Mouse (Mus musculus): ENCODE data around the gene Muc20.

Muc20 gene

DNA sequence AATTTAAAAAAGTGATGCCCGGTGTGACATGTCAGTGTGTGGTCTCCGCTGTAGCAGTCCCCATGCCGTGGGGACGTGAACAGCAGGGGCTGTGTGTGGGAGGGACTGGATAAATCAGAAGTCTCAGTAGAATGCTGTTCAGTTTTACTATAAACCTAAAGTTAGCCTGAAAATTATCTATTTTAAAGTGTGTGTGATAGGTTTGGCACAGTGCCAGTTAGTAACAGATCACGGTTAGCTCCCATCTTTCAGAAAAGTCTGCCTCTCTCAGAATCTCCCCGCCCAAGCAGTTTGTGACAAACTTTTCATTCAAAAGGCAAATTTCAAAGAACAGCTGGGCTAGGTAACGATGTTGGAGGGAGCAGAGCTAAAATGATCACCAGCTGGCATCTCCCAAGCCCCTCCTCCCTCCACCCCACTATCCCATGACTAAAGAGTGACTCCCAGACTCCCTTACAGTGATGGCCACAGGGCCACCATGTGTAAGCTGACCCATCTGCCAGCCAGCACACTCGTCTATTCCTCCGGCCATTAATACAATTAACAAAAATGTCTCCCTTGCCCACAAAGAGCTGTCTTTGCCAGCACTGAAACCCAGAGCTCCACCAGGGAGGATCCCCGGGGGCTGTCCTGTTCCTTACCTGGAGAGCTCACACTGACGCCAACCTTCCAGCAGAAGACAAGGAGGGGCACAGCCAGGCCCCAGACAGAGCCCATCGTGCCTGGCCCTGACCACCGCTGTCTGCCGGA is 384 bp downstream of the Muc20 start:
- DNase-seq (ENCODE audit: low read depth, low spot score) = no peak

DNA sequence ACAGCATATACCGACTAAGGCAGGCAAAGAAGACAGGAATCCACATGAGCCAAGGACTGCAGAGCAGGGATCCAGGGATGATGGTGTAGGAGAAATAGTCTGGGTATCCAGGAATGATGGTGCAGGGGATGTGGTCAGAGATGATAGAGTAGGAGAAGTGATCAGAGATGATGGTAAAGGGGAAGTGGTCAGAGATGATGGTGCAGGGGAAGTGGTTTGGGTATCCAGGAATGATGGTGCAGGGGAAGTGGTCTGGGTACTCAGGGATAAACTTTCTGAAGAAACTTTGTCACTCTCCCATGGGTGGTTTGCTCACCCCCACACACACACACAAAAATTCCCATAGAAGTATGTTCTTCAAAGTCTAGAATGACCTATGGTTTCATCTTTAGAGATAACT is 2.1 kb downstream of the Muc20 start:
- DNase-seq (ENCODE audit: low read depth, low spot score) = no peak

DNA sequence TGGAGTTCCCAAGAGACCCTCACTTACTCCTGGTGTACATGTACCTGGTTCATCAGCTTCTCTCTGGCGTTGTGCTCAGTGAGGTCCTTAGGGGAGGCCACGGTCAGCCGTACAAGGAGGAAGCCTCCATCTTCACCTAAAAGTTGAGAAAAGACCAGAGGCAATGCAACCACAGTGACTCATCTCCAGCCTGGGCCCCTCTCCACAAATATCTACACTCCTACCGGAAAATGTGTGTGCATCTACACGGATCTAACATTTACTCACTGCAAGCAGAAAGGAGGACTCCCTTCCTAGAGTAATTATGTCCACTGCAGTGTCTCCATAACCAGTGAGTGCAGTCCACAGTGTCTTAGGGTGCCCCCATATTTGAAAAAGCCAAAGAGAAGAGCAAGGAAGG is 7.2 kb downstream of the Muc20 start:
- no peak for DNase-seq (ENCODE audit: low read depth, low spot score)

DNA sequence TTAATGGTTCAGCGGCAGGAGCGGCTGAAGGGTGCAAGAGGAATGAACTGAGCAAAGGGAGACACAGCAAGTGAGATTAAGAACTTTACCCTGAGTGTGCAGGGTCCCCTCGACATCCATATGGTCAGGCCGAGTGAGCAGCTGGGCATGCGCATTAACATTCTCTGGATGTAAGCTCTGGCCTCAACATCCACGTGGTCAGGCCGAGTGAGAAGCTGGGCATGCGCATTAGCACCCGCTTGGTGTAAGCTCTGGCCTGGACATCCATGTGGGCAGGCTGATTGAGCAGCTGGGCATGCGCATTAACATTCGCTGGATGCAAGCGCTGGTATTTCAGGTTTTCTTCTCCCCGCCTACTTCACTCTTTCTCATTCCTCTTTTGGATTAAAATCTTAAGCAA is 12.4 kb downstream of the Muc20 start:
- DNase-seq (ENCODE audit: low read depth, low spot score) = peak; percentile 22

DNA sequence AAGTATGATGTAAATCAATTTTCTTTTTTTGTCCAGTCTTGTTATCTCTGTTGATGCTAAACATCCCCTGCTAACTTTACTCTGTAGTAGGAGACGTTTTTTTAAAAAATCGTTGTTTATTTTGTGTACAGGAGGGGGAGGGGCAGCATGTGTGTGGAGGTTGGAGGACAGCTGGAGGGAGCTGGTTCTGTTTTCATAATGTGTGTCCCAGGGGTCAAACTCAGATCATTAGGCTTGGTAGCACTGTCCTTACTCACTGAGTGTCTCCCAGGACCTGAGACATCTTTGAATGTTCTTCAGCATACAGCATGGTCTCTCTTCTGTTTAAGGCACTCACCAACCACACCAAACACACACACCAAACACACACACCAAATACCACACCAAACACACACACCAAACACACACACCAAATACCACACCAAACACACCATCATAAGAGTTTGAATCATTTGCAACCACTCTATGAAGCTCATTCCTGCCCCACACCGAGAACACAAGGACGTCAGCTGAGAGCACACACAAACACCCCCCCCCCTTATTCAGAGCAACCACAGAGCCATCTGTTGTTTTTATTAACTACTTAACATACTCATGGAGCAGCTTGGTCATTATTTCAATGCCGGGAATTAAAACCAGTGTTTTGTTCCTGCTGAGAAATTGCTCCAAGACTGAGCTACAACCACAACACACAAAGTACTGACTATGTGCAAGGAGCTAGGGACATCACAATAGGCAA is 13.7 kb downstream of the Muc20 start:
- DNase-seq (ENCODE audit: low read depth, low spot score) = no peak

DNA sequence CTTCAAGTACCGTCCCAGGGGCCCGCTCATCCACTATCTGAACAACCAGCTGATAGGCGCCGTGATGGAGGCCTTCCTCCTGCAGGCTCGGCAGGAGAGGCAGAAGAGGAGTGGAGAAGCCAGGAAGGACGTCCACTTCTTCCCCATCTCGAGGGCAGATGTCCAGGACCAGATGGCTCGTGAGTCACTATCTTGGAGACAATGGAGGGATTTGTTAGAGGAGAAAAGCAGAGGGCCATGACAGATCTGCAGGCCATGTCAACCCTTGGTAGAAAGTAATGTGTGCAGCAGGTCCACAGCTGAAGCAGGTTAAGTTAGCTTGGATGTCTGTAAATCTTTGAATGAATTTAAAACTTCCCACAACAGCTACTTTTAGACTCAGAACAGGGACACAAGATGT is 18.3 kb downstream of the Muc20 start:
- DNase-seq (ENCODE audit: low read depth, low spot score) = no peak

DNA sequence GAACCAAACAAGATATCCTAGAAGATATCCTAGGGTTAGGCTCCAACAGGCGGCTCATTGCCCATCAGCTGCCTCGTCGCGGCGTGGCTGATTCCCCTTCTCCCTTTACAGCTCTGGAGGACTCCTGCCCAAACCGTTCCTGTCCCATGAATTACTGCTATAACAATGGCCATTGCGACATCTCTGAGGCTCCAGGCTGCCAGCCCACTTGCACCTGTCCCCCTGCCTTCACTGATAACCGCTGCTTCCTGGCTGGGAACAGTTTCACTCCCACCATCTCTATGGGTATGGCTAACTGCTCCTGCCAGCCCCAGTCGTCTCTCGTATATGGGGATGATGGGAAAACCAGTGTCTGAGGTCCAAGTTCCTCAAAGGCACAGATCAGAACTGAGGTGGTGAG is 20.6 kb downstream of the Muc20 start:
- no peak for DNase-seq (ENCODE audit: low read depth, low spot score)

DNA sequence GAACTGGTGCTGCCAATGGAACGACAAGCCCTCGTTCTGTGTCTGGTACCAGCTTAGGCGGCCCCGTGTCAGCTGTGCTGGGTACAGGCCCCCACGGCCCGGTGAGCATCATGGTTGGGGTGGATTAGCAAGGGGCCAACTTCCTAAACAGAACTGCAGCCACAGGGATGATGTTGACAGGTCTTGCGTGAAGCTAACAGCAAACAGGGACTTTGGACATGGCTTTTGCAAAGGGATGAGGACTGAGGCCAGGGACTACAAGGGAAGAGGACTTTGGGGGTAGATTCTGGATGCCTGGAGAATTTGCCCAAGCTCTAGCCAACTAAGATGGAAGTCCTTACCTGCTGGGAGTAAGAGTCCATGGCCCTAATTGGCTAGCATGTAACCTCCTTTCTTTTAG is 30.3 kb downstream of the Muc20 start:
- no peak for DNase-seq (ENCODE audit: low read depth, low spot score)

DNA sequence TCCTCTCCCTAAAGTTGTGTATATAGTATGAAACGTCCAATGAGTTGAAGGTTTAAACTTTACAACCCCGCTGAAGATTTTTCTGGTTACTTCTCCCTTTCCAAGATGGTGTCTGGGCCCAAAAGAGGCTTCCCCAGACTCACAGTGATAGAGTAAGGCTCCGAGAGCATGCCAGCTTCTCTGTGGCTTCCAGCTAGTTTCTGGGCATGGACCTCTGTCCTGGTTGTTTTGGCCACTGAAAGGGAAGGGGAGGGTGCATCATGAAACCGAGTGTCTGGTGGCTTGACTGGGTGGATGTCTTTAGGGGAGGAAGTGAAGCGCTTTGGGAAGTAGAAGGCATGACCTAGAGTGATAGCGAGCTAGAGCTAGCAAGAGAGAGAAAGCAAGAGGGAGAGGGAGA is 32.3 kb downstream of the Muc20 start:
- DNase-seq (ENCODE audit: low read depth, low spot score) = no peak

DNA sequence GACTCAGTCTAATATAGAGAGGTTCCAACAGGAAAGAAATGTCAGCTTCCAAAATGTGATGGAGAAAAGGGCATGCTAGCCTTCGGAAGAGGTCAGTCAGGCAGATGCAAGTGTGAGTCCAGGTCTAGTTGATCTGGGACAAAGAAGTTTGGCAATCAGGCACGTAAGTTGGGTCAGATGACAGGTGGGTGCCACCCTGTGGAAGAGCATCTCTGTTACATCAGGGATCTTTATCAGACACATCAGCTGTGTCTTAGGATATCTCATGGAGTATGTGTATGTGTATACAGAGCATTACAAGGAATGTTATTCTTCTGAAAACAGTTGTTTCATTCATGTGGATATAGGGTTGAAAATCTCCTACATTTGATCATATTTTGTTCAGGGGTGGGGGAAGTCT is 32.7 kb downstream of the Muc20 start:
- DNase-seq (ENCODE audit: low read depth, low spot score) = no peak

DNA sequence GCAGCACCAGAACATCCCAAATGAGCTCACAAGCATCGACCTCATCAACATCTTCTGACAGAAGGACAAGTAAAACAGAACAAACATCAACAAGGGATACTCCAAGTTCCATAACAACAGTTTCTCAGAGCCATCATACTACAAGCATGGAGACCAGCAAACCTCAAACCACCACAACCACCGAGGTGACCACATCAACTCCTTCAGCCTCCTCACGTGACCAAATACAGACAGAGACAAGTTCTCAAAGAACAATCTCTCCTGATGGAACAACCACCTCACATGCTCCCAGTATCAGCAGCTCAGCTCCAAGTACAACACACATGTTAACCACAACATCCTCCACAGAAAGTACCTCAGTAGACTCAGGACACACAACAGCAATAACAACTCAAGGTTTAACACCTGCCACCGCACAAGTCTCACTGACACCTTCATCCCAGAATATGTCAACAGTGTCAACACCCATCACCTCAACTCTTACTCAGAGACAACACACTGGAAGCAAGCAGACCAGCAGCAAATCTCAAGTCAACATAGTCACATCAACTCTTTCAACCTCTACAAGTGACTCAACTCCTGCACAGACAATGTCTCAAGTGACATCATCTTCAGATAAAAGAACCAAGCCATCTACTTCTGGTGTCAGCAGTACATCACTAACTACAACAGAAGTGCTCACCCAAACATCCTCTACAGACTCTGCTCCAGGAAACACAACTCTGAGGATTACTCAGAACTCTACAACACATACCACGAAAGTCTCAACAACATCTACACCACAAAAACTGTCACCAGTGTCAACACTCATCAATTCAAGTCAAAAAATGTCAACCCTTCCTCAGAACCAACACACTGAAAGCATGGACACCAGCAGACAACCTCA is 46.8 kb downstream of the Muc20 start:
- no peak for DNase-seq (ENCODE audit: low read depth, low spot score)

DNA sequence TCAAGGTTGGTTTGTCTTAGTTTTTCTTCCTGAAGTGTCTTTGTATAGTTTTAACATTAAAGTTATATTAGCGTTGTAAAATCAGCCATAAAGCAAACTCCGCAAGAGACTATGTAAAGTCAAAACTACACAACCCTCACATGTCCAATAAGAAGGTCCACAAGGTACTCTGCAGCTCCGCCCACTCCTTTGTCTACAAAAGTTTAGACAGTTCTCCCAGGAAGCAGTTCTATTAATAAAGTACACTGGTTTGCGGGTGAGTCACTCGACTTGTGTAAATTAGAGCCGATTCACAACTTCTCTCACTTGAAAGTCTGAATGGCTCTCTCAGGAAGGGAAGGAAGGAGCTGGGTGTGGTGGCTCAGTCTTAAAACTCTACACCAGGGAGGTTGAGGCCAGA is 51.4 kb downstream of the Muc20 start:
- no peak for DNase-seq (ENCODE audit: low read depth, low spot score)

DNA sequence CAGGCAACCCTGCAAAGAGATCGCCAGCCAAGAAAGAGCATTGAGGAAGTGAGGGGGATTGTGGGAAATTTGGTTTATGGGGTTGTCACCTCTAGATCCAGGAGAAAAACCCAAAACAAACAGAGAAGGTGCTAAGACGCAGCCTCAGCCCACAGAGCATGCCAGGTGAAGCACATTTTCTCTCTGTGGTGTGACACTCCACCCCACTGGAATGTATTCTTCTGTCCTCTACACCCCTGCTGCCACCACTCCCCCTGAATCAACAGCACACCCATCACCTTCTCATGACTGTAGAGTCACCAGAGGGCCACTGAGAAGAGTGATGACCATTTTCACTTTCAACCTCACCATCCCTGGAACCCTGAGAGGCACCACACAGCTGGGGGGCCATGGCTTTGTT is 54.5 kb downstream of the Muc20 start:
- no peak for DNase-seq (ENCODE audit: low read depth, low spot score)

DNA sequence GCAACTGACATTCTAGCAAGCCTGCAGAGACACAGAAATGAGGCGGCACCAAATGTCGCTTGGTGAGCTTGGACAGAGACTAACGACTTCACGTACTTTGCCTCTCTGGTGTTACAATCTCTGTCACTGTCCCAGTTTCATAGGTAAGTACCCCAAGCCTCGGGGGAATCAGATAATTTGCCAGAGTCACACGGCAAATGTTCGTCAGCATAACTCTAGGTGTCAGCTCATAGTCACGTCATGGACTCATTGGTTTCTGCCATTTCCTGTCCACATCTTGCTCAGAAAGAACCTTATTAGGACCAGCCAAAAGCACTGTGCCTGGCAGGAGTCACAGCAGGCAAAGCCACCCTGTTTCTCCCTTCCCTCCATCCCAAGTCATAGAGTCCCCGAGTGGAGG is 55.9 kb downstream of the Muc20 start:
- no peak for DNase-seq (ENCODE audit: low read depth, low spot score)

DNA sequence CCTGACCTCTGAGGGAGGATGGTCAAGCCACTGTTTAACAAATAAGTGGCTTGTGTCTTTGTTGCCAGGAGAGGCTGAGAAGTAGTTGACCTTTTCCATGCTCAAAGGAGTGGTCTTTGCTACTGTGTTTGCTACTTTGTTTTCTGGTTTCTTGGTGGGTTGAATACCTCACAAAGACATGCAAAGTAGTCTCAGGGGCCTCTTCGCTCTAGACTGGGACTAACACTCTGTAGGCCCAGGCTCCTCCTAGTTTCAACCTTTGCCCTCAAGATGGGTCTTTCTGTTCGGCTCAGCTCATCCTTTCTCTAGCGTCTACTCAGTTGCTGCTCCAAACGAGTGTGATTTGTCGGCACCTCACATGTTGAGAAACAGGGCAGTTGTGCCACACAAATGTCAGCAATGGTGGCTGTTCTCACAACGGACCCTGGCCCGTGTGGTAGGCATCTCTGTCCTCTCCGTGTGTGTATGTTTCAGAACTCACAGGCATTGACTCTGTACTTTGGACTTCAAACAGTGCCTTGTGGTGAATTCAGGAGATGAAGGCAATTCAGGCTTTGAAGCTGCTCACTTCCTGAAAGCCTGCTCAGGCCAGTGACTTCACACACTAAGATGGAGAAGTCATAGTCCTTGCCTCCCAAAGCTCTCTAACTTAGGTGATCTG is 57.1 kb downstream of the Muc20 start:
- DNase-seq (ENCODE audit: low read depth, low spot score) = no peak

DNA sequence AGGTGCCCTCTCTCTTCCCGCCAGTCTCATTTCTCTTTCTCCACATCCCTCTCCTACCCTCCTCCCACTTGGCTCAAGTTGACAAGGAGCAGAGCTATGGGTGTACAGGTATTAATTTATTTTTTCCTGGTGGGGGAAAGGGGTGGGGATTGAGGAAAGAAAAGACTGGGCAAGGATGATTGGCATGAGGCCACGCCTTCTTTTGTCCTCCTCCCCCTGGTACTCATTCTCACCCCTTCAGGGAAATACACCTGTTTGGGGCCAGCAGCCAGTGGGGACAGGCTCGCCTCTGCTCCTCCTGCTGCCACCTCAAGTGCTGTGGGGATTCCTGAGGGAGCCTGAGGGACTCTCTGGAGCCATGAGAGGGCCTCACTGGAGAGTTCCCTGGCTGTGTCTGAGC is 61.2 kb downstream of the Muc20 start:
- no peak for DNase-seq (ENCODE audit: low read depth, low spot score)

DNA sequence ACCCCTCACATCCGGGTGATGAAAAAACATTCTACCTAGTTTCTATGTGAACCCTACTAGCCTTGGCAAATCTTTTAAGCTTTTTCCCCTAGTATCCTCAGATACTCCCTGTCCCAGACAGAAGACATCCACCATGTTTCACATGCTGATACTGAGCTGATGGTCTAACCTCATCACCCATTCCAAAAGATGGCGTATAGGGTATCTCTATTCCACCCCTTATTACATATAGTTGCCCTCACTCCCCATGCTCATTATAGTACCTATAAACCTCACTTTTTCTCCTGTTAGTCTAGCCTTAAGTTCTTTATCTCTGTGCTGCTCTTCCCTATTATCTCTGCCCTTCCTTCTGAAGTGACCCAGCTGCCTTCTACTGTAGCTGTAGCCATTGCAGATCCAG is 61.6 kb downstream of the Muc20 start, which contains the start of gene Muc4:
Gene Muc4 (plus strand): TSS at position 301 of the 400 bp plus-strand sequence.
- no peak for DNase-seq (ENCODE audit: low read depth, low spot score)

DNA sequence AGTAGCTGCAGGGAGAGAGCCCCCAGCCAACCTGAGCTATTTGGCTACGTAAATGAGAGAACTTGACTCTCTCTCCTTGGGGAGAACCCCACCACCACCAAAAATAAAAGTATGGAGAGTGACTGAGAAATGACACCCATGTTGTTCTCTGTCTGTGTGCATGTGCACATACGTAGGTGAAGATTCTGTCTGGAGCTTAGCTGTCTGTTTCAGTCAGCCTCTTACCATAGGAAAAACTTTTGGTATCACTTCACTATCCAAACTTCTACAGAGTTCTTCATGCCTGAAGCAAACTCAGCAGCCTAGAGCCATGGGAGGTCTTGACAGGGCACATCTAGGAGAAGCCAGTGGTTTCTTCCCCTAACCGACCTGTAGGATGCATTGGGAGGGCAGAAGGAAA is 64.0 kb downstream of the Muc20 start:
- DNase-seq (ENCODE audit: low read depth, low spot score) = no peak

DNA sequence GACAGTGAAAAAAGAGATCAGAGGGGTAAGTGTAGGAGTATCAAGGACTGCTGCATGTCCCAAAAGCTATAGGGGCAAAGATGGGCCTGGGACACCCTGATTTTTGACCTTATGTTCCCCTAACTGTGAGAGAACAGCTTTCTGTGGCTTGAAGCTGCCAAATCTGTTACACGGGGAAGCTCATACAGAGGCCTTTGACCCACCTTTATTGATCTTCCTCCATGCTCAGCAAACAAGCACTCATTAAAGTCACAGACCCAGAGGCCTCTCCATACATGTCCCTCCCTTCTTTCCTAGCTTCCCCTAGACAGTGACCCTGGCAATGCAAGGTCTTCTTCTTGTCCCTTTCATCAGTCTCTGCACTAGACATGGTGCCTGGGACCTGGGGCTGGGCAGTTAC is 68.5 kb downstream of the Muc20 start:
- no peak for DNase-seq (ENCODE audit: low read depth, low spot score)

DNA sequence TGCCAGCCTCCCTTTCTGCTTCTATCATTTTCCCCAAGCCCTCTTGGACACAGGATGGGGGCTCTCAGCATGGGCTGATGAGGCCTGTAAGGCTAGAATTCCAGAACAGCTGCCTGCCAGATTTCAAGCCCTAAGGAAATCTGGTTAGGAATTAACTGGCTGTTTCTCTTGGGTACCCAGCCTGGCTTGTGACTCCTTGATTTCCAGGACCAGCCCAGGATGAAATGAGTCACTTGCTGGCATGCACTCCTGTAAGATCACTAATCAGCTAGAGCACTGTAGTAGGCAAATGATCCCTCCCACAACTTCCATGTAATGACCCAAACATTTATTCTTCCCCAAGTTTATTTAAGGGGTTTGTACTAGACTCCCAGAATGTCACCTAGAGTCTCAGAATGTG is 69.0 kb downstream of the Muc20 start:
- no peak for DNase-seq (ENCODE audit: low read depth, low spot score)
